ENCODE assay signal across 12 mouse cellular contexts in genomic region chr4:46454097-46454864, GRCm38 (mm10). TPM values are rescaled to one million over a fixed set of nuclear protein-coding genes. Genes with fewer than 3 reads are reported as not detected.
DNase-seq lines count a peak whose midpoint lies in the region; ATAC-seq and TF ChIP-seq lines count a peak whose summit lies in the region.
"Had no signal": no experiment of that assay in that cellular context is flagged by ENCODE, and none has a peak within 500 bp of the region (broad histone marks: within the 10 kb centered on the region; RNA-seq: fewer than 3 reads in every experiment).

No protein-coding gene starts in this region.

- no peak for ATAC-seq in hindbrain, embryonic 14.5 days (ENCODE audit: low FRiP score)
- ATAC-seq in limb, embryonic 12.5 days (ENCODE audit: insufficient number of reproducible peaks, insufficient read depth, low FRiP score, low TSS enrichment, low read depth) = no peak
- ATAC-seq: Patski had no signal

- peak overlapping the region; percentile 100; the same call in 1 of the 2 replicates for H3K27ac ChIP-seq in hindbrain, embryonic 10.5 days
- no peak overlapping the region for H3K27ac ChIP-seq in hindbrain, embryonic 14.5 days
- no peak overlapping the region for H3K27ac ChIP-seq in limb, embryonic 12.5 days

- no peak for DNase-seq in hindbrain, embryonic 10.5 days (ENCODE audit: low spot score)
- DNase-seq in hindbrain, embryonic 14.5 days (ENCODE audit: low spot score) = no peak
- peak; percentile 38 for DNase-seq in A20 (ENCODE audit: low read depth, low spot score)
- DNase-seq in brain, embryonic 14.5 days (ENCODE audit: low read depth) = peak; percentile 22
- DNase-seq in ovary, postnatal 14 days (ENCODE audit: low spot score) = no peak
- DNase-seq in embryo, embryonic 10.5 days (ENCODE audit: low spot score) = no peak
- no peak for DNase-seq in kidney, postnatal 36 days
- DNase-seq: cerebellum, postnatal 36 days; right cerebral cortex, postnatal 14 days had no signal

- TF ChIP-seq POLR2A in brain, embryonic 14.5 days (IDR thresholded peaks at IDR 0.05; ENCODE audit: borderline replicate concordance, extremely low read depth, insufficient read depth, insufficient read length, poor library complexity, severe bottlenecking) = no peak

- TF ChIP-seq CTCF in brain, embryonic 14.5 days (IDR thresholded peaks at IDR 0.05; ENCODE audit: borderline replicate concordance, extremely low read depth, insufficient read depth, insufficient read length) = no peak

- H3K4me2 ChIP-seq in hindbrain, embryonic 14.5 days (replicated peaks) = no peak overlapping the region
- peak overlapping the region; percentile 5; the same call in 1 of the 2 replicates for H3K4me2 ChIP-seq in limb, embryonic 12.5 days

- H3K4me3 ChIP-seq in hindbrain, embryonic 10.5 days = peak overlapping the region; percentile 89
- no peak overlapping the region for H3K4me3 ChIP-seq in hindbrain, embryonic 14.5 days (replicated peaks; ENCODE audit: low read length)
- no peak overlapping the region for H3K4me3 ChIP-seq in limb, embryonic 12.5 days (replicated peaks)

- H3K27me3 ChIP-seq in hindbrain, embryonic 10.5 days (ENCODE audit: insufficient read depth, poor library complexity, severe bottlenecking) = no peaks in the 10 kb centered on the region
- no peaks in the 10 kb centered on the region for H3K27me3 ChIP-seq in hindbrain, embryonic 14.5 days (ENCODE audit: control insufficient read depth, insufficient read depth, low read length)
- H3K27me3 ChIP-seq in limb, embryonic 12.5 days = no peaks in the 10 kb centered on the region
- H3K27me3 ChIP-seq: Patski had no signal

- 81% methylated on average over 5 of the region's 5 CpGs for WGBS in hindbrain, embryonic 10.5 days
- 82% methylated on average over 5 of the region's 5 CpGs for WGBS in hindbrain, embryonic 14.5 days
- WGBS in limb, embryonic 12.5 days = 77% methylated on average over 5 of the region's 5 CpGs

- H3K36me3 ChIP-seq in hindbrain, embryonic 10.5 days = peaks cover 36% of the 10 kb centered on the region
- no peaks in the 10 kb centered on the region for H3K36me3 ChIP-seq in hindbrain, embryonic 14.5 days (replicated peaks; ENCODE audit: control insufficient read depth, insufficient read depth)
- H3K36me3 ChIP-seq in limb, embryonic 12.5 days = peaks cover 8% of the 10 kb centered on the region; the same call in 1 of the 2 replicates

- peaks cover 49% of the 10 kb centered on the region for H3K4me1 ChIP-seq in hindbrain, embryonic 10.5 days (replicated peaks)
- H3K4me1 ChIP-seq in hindbrain, embryonic 14.5 days (replicated peaks; ENCODE audit: control insufficient read depth, insufficient read depth, low read length) = peaks cover 24% of the 10 kb centered on the region
- peaks cover 36% of the 10 kb centered on the region for H3K4me1 ChIP-seq in limb, embryonic 12.5 days (replicated peaks)

- no peak overlapping the region for H3K9ac ChIP-seq in hindbrain, embryonic 14.5 days
- no peak overlapping the region for H3K9ac ChIP-seq in limb, embryonic 12.5 days (replicated peaks)

- no peaks in the 10 kb centered on the region for H3K9me3 ChIP-seq in hindbrain, embryonic 10.5 days
- H3K9me3 ChIP-seq in hindbrain, embryonic 14.5 days (ENCODE audit: control insufficient read depth, low read length) = no peaks in the 10 kb centered on the region
- H3K9me3 ChIP-seq in limb, embryonic 12.5 days = no peaks in the 10 kb centered on the region

RNA-seq across cellular contexts. Expression of gene Anp32b, which starts 3.6 kb away (rescaled TPM):
- polyA plus RNA-seq in hindbrain, embryonic 10.5 days (2016; fragmentation: Nextera tagmentation; extraction: Ambion mirVana) = 250 and 377 TPM in 2 replicates
- polyA plus RNA-seq in hindbrain, embryonic 14.5 days (2014; fragmentation: Nextera tagmentation; extraction: Ambion mirVana) = 63.2 and 68.3 TPM in 2 replicates
- polyA plus RNA-seq in brain, embryonic 14.5 days (2012; rRNA removed) = 28.6 and 65.2 TPM in 2 replicates
- polyA plus RNA-seq in limb, embryonic 12.5 days (2016; fragmentation: Nextera tagmentation; extraction: Ambion mirVana) = 362 and 372 TPM in 2 replicates

RNA-seq across cellular contexts. Expression of gene Nans, which starts 34.8 kb away (rescaled TPM):
- polyA plus RNA-seq in hindbrain, embryonic 10.5 days (2016; fragmentation: Nextera tagmentation; extraction: Ambion mirVana) = 79.1 and 80.5 TPM in 2 replicates
- 59.7 and 60.3 TPM in 2 replicates for polyA plus RNA-seq in hindbrain, embryonic 14.5 days (2014; fragmentation: Nextera tagmentation; extraction: Ambion mirVana)
- polyA plus RNA-seq in brain, embryonic 14.5 days (2012; rRNA removed) = 63.7 and 64.8 TPM in 2 replicates
- polyA plus RNA-seq in limb, embryonic 12.5 days (2016; fragmentation: Nextera tagmentation; extraction: Ambion mirVana) = 91.0 and 91.7 TPM in 2 replicates

RNA-seq across cellular contexts. Expression of gene Hemgn, which starts 41.0 kb away (rescaled TPM):
- polyA plus RNA-seq in hindbrain, embryonic 10.5 days (2016; fragmentation: Nextera tagmentation; extraction: Ambion mirVana) = 13.2 and 14.3 TPM in 2 replicates
- 0.27 TPM in 1 of 2 replicates, not detected in the other for polyA plus RNA-seq in hindbrain, embryonic 14.5 days (2014; fragmentation: Nextera tagmentation; extraction: Ambion mirVana)
- 0.08 and 0.30 TPM in 2 replicates for polyA plus RNA-seq in brain, embryonic 14.5 days (2012; rRNA removed)
- 2.6 and 2.7 TPM in 2 replicates for polyA plus RNA-seq in limb, embryonic 12.5 days (2016; fragmentation: Nextera tagmentation; extraction: Ambion mirVana)
- polyA plus RNA-seq: liver, adult 2 months; Patski had no signal

Comparison
In these comparisons a context has a peak if more than half of its experiments do, and no peak if none do; other contexts are left out.
1. DNase-seq: peak in A20 (single experiment) and brain, embryonic 14.5 days (single experiment); none in hindbrain, embryonic 10.5 days (single experiment), hindbrain, embryonic 14.5 days (single experiment), ovary, postnatal 14 days (single experiment), embryo, embryonic 10.5 days (single experiment) and kidney, postnatal 36 days (0 of 2).